Mouse (Mus musculus) testis, adult 2 months (tissue): Measurements from ENCODE around the gene Hes7.

Experiments used
- CTCF ChIP-seq: fragments of 200-500 bp; IDR thresholded peaks from 2 replicates; pipeline ENCODE4 v1.5.1; 2012; ENCODE audit warnings: low read depth, mild to moderate bottlenecking, inconsistent platforms, low read length, moderate library complexity; ENCODE audit not compliant: control insufficient read depth, insufficient read depth, insufficient replicate concordance
- POLR2A ChIP-seq: fragments of 200-500 bp; IDR thresholded peaks from 2 replicates; pipeline ENCODE4 v1.6.1; 2012; ENCODE audit warnings: low read depth, mild to moderate bottlenecking, inconsistent platforms, low read length, moderate library complexity; ENCODE audit not compliant: control insufficient read depth

- no peak for TF ChIP-seq POLR2A
- no peak for TF ChIP-seq CTCF
These were observed 9.7 kb upstream of the Hes7 start for GRCm38 (mm10) chr11:69110319-69111046.
